Mouse (Mus musculus) embryonic fibroblast, embryonic 13.5 days (primary cell): Measurements from ENCODE around the gene Nprl2. TPM values are rescaled to one million over a fixed set of nuclear protein-coding genes. Genes with fewer than 3 reads are reported as not detected.

Source experiments
- H3K27ac ChIP-seq: 2 replicates; pipeline ENCODE4 v1.5.1; 2012; ENCODE audit warnings: low read length, control low read depth, inconsistent platforms; ENCODE audit not compliant: insufficient read depth
- H3K4me1 ChIP-seq: 2 replicates; pipeline ENCODE4 v1.6.1; 2011; ENCODE audit warnings: low read length; ENCODE audit not compliant: control insufficient read depth, insufficient read depth
- H3K4me3 ChIP-seq: 2 replicates; pipeline ENCODE4 v1.5.1; 2011; ENCODE audit warnings: mild to moderate bottlenecking, control low read depth, low read length; ENCODE audit not compliant: insufficient read depth
- CTCF ChIP-seq: IDR thresholded peaks from 2 replicates; pipeline ENCODE4 v1.5.1; 2011; ENCODE audit warnings: mild to moderate bottlenecking, control low read depth, low read length, moderate library complexity, borderline replicate concordance; ENCODE audit not compliant: insufficient read depth
- POLR2A ChIP-seq: IDR thresholded peaks from 2 replicates; pipeline ENCODE4 v1.6.1; 2011; ENCODE audit warnings: low read depth, mild to moderate bottlenecking, control low read depth, low read length, moderate library complexity
- polyA plus RNA-seq: library from polyadenylated mRNA; stranded (reverse); fragments of >200 nt; gene quantifications from 2 replicates; pipeline ENCODE4 v1.2.4, GENCODE M21; 2011; ENCODE audit warnings: low read depth; ENCODE audit not compliant: missing spikeins, insufficient read length

Gene Nprl2
- polyA plus RNA-seq, 1 experiment: 18.9 TPM

DNA sequence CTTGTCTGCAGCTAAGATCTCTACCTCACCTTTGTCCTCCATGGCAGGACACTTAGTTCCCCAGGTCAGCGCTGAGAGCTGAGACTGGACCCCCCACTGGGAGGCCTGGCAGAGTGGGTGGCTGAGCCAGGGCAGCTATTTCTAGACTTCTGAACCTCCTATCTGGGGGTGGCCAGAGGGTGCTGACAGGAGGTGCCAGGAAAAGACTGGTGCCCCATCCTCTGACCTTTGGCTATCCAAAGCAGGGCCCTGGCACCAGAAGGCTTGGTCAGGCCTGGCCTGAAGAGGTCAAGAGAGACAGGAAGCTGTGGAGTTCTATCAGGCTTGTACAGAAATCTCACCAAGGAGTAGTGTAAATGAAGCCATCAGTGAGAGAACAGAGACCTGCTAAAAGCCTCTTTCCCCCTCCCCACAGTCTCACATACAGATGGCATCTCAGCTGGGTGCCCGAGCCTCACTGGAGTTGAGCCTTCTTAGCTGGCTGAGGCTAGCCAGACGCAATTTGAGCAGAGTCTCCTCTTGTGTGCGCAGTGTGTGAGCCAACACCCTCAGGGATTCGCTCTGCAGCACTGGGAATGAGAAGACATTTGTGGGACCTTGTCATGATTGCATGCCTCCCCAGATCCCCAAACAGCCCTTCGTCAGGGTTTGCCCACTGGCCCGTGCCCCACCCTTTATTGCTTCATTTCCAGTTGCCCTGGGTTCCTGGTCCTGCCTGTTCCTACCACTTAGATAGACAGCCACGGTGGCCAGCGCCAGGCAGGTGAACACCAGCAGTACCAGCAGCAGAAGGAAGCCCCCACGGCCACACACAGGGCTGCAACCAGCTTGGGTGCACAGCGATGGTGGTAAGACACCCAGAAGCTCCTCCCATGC, 51.3 kb downstream of the Nprl2 start:
- H3K27ac ChIP-seq: no peak overlapping the region
- H3K4me1 ChIP-seq: peaks cover 5% of the 10 kb centered on the region; the same call in 1 of the 2 replicates
- TF ChIP-seq POLR2A (no peak), CTCF (no peak)
- no peak overlapping the region for H3K4me3 ChIP-seq

DNA sequence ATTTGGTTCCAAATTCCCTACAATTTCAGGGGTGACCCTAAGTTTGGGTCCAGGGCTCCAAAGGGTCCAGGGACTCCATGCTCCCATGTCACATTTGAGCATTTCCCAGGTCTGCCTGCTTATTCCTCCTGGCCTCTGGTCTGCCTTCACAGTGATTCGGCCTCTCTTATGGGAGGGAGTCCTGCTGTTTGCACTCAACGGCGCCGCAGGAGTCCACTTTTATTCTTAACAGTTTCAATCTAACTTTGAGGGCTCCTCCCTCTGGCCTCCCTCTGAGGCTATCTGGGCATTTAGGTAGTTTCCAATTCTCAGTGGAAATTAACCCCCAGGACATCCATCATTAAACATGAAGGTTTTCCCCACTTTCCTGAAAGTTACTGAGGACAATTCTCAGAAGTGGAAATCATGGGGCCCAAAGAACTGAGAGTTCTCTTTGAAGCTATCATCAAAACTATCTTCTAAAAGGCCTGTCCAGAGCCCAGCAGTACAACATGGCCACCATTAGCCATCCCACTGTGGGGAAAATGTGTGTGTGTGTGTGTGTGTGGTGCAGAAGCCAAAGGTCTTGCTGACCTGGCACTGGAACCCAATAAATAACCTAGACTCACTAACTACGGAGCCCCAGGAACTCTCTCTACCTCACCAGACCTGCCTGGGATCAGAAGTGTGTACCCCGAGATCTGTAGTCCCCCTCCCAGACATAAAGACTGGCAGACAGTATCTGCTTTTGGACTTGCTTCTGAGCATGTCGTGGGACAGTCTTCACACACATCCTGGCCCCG, 52.4 kb downstream of the Nprl2 start:
- H3K27ac ChIP-seq: no peak overlapping the region
- H3K4me3 ChIP-seq: no peak overlapping the region
- TF ChIP-seq CTCF (no peak), POLR2A (no peak)
- H3K4me1 ChIP-seq: no peaks in the 10 kb centered on the region

Other genes starting within 250 kb of the Nprl2 start
- 6.4 and 8.5 TPM in 2 replicates for gene Cish, start 246.2 kb upstream of the Nprl2 start, polyA plus RNA-seq
- 10.4 and 14.0 TPM in 2 replicates for gene Hemk1, start 203.9 kb upstream of the Nprl2 start, polyA plus RNA-seq
- gene 6430571L13Rik, start 201.6 kb upstream of the Nprl2 start, polyA plus RNA-seq: not detected in 2 replicates
- gene Cacna2d2, start 142.6 kb upstream of the Nprl2 start, polyA plus RNA-seq: not detected in 2 replicates
- 21.4 and 26.1 TPM in 2 replicates for gene Tmem115, start 8.3 kb upstream of the Nprl2 start, polyA plus RNA-seq
- gene Cyb561d2, start within 50 bp of the Nprl2 start, polyA plus RNA-seq: 14.4 and 18.3 TPM in 2 replicates
- 0.79 TPM in 1 of 2 replicates, not detected in the other for gene Zmynd10, start 5.1 kb downstream of the Nprl2 start, polyA plus RNA-seq
- 72.6 and 86.5 TPM in 2 replicates for gene Rassf1, start 9.3 kb downstream of the Nprl2 start, polyA plus RNA-seq
- 14.5 and 15.6 TPM in 2 replicates for gene Tusc2, start 21.0 kb downstream of the Nprl2 start, polyA plus RNA-seq
- 28.0 and 34.4 TPM in 2 replicates for gene Hyal2, start 25.7 kb downstream of the Nprl2 start, polyA plus RNA-seq
- gene Hyal1, start 34.7 kb downstream of the Nprl2 start, polyA plus RNA-seq: 13.9 and 15.6 TPM in 2 replicates
- 11.3 and 15.4 TPM in 2 replicates for gene Naa80, start 36.7 kb downstream of the Nprl2 start, polyA plus RNA-seq
- 0.40 and 0.76 TPM in 2 replicates for gene Hyal3, start 38.6 kb downstream of the Nprl2 start, polyA plus RNA-seq
- gene Ifrd2, start 45.4 kb downstream of the Nprl2 start, polyA plus RNA-seq: 31.1 and 31.5 TPM in 2 replicates
- gene Sema3b, start 67.0 kb downstream of the Nprl2 start, polyA plus RNA-seq: 9.5 and 16.6 TPM in 2 replicates
- 388 and 402 TPM in 2 replicates for gene Gnai2, start 93.1 kb downstream of the Nprl2 start, polyA plus RNA-seq
- 1.1 TPM in 1 of 2 replicates, not detected in the other for gene Slc38a3, start 127.3 kb downstream of the Nprl2 start, polyA plus RNA-seq
- gene Gnat1, start 137.5 kb downstream of the Nprl2 start, polyA plus RNA-seq: not detected in 2 replicates
- 68.0 and 88.1 TPM in 2 replicates for gene Sema3f, start 168.2 kb downstream of the Nprl2 start, polyA plus RNA-seq
- gene Rbm5, start 228.8 kb downstream of the Nprl2 start, polyA plus RNA-seq: 199 and 248 TPM in 2 replicates